Mouse (Mus musculus) thymus, postnatal 36 days (tissue): Measurements from ENCODE around the gene Sfxn2.
A peak's percentile ranks its signal among the peaks of the same experiment; 100 is the strongest.
"Not testable (repeated sequence)": the region's sequence is repeated elsewhere in the genome, so short reads cannot be mapped to it uniquely, and the experiment has no call there.

ENCODE experiments used
- DNase-seq, 2 experiments: peaks; one replicate each; pipeline ENCODE4 v3.0.0; 2022; ENCODE audit warnings: mixed read lengths in 2 of 2

The Sfxn2 gene

DNA sequence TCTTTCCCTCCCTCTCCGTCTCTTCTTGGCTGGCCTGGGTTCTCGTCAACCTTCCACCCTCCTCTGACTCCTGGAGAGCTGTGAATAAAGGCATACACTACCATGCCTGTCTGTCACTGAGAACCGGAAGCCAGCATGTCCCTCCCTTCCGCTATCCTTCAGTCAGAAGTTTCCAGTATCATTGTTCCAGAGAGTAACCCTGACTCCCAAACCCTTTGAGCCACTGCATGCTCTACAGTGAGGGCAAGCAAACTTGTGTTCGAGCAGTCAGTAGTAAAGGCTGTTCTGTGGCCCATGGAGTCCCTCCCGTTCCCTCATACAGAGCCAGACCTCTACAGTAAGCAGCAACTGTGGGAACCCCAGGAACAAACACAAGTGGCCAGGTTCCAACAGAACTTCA, 25.6 kb upstream of the Sfxn2 start:
- DNase-seq: no peak

DNA sequence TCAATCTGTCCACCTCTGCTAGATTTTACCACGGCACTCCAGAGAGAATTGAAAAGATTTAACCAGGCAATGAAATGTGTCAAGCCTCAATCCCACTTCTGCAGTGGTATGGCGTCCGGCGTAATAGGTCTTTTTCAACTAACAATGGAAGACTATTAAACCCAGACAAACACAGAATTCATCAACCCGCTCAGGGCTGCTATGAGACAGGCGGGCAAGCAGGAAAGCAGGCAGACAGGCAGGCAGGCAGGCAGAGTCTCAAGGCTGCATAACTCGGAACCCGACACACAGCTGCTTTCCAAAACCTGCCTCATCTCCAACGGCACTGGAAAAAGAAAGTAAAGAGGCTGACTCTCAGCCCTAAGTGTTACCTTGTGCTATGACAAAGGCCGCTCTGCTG, 25.1 kb upstream of the Sfxn2 start:
- no peak for DNase-seq

DNA sequence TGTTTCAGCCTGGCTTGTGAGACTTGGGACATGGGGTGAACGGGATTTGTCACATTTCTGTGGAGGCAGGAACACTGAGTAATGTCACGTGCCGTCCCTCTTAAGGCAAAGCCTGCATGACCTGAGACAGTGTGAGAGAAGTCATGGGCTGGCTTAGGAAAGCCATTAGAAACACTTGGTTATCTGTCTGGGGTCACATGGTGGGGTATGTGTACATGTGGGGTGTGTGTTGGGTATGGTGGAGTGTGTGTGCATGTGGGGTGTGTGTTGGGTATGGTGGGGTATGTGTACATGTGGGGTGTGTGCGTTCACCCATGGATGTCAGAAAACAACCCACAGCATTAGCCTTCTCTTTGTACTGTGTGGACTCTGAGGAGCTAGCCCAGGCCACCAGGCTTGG, 22.8 kb upstream of the Sfxn2 start:
- DNase-seq: no peak

DNA sequence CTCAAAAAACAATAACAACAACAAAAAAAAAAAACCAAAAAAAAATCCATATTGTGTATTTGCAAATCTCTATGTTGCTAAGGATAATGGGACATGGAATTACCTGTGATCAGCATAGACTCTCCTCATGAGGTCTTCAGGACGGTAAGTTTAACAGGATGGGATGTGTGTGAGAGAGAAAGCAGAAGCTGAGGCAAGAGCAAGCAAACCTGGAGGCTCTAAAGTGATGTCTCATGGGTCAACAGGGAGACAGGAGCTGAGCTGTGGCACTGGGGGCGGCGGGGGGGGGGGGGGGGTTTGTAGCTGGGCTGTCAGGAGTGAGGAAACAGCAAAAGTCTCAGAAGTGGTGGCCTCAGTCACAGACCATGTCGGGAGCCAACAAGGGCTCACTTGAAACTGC, 20.7 kb upstream of the Sfxn2 start:
- DNase-seq: no peak

DNA sequence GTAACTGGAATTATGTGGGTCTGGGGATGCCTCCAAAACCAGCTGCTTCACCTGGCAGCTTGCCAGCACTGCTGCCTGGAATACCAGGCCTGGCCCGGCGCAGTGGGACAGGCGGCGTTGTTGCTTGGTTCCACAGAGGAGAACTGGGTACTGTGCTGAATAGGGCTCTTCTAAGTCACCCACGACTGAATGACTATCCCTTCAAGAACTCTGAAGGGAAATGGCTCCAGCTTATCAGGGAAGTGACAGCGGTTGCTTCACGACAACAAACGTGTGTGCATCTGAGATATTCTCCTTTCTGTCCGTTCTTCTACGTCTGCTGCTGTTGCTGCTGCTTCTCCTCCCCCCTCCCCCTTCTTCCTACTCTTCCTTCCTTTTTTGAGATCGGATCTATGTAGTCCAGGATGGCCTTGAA, 19.6 kb upstream of the Sfxn2 start:
- DNase-seq: no peak

DNA sequence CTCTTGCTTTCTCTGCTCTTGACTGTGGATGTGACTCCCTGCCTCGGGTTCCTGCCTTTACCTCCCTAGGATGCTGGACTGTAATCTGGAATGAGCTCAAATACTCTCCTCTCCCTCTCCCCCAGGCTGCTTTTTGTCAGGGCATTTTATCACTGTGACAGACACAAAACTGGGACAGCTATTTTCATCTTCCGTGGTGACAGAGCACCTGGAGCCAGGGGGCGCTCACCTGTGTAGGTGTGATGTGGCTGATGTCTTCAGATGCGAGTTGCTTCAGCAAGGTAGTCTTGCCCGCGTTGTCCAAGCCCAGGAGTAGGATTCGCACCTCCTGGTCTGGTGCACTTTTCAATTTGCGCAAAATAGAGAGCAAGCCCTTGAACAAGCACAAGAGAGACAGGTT, 15.2 kb upstream of the Sfxn2 start:
- DNase-seq: no peak

DNA sequence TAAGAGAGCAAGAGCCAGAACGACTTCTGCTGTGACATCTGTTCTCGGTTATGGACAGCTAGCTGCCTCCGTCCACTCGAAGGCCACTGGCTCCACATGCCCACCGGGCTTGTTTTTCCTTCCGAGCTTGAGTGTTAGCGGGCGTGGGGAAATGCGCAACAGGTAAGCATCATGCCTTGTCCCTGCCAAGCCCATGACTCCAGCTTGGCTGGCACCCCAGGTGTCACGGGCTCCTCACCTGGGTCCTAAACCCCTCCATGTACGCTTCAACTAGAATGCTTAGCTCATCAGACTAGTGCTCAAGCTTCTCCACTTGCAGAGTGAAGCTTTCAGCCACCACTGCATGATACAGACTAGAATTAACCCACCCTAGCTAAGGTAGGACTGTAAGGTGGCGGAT, 14.5 kb upstream of the Sfxn2 start:
- no peak for DNase-seq

DNA sequence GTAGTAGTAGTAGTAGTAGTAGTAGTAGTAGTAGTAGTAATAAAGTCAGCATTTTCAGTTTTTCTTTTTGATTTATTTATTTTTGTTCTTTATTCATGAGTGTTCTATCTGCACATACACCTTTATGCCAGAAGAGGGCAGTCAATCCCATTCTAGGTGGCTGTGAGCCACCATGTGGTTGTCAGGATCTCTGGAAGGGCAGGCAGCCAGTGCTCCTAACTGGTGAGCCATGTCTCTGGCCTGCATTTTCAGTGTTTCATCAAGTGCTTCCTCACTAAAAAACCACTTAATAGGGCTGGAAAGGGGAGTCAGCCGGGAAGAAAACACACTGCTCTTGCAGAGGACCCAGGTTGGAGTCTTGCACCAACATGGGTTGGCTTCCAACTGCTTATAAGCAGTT, 11.0 kb upstream of the Sfxn2 start:
- DNase-seq: peak in 1 of 2 experiments; percentile 22

DNA sequence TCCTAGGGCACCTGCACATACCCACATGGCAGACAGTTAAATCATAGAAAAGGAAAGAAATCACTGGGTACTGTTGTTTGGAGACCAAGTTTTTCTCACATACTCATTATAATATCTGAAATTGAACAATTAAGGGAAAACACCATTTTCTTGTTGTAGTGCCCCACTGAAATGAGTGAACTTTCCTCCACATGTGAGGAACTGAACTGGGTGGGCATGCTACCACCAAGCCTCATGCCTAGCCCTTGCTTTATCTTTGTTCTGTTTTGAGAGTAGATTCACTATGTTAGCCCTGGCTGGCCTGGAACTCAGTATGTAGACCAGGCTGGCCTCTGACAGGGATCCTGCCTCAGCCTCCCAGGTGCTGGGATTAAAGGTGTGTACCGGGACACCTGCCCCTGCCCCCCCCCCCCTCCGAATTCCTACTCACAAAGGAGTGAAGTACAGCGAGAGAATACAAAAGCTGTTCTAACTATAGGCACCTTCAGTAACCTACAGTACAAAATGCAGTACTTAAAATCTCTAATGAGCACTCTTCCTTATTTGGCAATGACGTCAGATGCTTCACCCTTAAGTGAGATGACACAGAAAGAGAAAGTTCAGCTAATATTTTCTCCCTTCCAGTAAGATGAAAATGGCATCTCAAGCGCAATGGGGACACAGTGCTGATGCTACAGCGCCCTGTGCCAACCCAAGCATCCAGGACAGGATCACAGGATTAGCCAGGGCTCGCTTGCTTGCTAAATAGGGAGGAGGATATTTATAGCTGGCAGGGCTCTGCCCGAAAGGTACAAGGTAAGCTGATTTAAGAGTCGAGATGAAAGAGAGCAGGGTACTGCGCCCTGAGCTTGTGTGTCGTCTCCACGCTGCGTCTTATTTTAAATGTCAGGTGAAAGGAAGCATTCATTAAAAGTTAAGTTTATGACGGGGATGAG, 10.3 kb upstream of the Sfxn2 start:
- DNase-seq: no peak

DNA sequence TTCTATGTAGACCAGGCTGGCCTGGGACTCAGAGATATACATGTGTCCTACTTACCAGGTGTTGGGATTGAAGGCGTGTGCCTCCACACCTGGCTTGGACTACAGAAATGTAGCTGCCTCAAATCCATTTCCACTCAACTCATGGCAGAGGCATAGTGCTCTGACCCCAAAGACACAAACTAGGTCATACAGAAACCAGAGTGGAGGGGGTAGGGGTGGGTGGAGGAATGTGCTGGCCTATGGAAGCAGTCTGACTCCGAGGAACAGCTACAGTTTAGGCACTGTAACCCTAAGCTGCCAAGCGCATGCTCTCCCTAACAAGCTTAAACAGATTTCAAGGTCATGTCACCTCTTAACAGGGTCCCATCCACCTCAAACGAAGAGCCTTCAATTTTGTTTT, 9.6 kb upstream of the Sfxn2 start:
- DNase-seq: no peak

DNA sequence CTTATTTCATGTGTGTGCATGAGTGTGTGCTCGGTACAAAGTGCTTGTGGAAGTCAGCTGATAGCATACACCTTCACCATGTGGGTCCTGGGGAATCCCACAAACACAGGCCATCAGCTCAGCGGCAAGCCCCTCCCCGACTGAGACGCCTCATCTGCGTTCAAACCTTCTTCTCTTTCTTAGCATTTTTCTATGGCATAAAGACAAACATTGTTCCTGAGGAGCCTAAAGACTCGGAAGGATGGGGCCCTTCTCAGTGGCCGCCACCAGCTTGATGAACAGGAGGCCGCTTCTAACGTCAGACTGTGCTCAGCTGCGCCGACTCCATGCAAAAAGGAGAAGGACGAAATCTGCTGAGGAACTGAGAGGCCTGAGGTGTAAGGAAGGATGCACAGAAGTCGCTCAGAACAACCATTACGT, 9.1 kb upstream of the Sfxn2 start:
- DNase-seq: no peak

DNA sequence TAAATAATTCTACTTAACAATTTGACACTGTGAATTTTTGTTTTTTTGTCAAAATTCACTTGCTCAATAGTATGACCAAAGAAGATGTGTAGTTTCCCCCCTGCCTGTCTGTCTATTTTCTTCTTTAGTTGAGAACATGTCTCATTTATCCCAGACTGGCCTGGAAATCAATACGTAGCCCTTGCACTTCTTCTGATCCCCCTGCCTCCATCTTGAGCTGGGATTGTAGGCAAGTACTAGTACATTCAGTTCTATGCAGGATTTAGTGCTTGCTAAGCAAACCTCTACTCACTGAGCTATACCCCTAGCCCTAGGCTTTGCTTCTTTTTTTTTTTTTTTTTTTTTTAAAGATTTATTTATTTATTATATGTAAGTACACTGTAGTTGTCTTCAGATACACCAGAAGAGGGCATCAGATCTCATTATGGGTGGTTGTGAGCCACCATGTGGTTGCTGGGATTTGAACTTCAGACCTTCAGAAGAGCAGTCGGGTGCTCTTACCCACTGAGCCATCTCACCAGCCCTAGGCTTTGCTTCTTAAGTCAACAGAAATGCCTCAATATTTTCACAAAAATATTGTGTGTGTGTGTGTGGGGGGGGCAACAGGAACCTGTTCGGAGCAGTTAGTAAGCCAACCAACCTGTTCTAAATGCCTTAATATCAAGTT, 1.8 kb upstream of the Sfxn2 start:
- DNase-seq: not testable (repeated sequence)

DNA sequence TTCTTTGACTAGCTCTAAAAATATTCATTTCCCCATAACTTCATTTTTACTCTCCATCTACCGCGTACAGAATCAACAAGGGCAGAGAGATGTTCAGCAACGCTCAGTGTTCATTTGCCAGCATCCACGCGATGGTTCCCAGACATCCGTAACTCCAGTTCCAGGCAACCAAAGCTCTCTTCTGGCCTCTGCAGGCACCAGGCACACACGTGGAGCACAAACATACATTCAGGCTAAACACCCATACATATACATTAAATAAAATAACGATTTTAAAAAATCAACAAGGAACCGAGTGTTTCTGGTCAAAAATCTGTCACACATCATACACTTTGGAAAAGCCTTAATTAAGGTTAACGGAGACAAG, 1.3 kb upstream of the Sfxn2 start:
- DNase-seq: no peak

DNA sequence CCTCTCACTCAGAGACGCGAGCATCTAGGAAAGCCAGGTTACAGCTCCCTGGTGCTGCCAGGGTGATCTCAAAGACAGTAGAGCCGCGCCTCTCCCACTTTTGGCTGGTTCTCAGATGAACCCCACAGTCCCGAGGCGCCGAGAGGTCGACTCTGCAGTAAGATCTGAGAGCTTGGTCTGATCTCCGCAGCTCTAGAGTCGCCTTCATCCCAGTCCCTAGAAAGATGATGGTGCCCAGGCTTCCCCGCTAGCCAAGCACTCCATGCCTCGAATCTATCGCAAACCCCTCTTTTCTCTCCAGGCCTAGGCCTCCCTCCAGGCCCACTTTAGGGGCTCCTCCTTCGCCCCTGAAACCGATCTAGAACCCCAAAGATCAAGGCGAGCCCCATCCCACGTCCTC, 617 bp upstream of the Sfxn2 start:
- DNase-seq: no peak

DNA sequence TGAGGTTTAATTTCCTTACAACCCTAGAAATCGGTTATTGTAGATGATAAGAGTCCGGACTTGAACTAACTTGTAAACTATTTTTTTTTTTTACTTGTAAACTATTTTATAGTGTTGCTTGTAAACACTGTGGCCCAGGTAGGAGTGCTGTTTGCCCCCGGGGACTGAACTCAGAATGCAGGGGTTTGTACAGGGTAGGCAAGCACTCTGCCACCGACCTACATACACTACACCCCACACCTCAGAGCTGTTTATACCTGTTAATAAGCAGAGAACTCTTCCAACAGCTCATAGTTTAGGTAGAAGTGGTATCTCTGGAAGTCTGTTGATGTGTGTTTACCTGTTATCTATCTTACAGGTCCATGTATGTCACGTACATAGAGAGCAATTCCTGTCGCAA, 825 bp downstream of the Sfxn2 start:
- DNase-seq: no peak

DNA sequence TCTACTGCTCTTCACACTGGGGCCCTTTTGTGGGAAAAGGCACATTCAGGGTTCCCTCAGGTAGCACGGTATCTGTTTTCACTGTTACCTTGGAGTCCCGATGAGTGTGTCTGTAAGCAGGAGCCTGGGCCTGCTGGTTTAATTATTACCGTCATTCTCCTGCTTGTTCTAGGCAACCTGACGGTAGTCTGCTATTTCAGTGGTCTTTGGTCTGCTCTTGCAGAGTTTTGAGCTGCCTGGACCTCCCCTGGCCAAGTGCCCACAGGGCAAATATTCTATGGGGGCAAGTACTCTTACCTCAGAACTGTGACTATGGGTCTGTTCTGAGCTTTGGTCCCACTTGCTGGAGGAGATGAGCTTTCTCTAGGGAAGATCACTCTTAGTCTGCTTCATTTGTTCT, 2.0 kb downstream of the Sfxn2 start:
- no peak for DNase-seq

DNA sequence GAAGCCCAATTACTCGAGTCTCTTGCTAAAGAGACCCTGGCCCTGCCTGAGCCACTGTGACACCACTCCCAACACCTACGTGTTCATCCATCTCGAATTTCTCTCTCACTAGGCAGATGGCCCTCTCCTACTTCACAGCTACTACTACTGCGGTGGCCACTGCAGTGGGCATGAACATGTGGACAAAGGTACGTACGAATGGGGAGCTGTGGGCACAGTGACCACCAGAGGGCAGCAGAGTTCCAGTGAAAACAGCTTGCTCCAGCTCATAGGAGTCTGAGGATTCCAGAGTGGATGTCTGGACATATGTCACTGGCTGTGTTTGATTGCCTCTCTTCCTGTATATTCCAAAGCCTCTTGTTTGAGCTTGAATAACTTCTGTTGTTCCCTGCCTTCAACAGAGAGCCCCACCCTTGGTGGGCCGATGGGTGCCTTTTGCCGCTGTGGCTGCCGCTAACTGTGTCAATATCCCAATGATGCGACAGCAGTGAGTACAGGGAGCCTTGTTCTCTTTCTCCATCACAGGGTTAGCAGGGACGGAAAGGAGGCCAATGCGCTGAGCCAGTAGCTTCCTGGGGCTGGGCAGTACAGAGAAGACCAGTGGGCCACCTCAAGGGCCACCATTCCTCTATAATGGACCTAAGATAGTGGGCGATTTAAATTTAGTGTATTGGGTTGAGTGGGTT, 14.8 kb downstream of the Sfxn2 start:
- peak; percentile 59 to 71 for DNase-seq

DNA sequence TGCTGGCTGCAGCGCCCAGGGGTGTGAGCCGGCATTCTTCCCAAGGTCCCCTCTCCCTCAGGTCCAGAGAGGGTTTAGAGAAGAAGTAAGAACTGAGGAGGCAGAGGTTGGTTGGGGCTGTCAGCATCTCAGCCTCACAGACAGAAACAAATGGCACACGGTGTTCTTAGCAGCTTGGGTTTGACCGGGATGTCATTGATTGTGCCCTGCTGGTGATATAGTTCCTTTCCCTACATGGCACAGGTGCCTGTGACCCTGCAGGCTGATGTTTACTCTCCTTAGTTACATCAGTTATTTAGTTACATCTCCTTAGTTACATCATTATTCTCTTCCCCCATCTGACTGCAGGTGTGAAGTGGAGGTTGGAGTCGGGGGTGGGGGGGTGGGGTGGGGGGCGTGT, 18.4 kb downstream of the Sfxn2 start:
- no peak for DNase-seq

DNA sequence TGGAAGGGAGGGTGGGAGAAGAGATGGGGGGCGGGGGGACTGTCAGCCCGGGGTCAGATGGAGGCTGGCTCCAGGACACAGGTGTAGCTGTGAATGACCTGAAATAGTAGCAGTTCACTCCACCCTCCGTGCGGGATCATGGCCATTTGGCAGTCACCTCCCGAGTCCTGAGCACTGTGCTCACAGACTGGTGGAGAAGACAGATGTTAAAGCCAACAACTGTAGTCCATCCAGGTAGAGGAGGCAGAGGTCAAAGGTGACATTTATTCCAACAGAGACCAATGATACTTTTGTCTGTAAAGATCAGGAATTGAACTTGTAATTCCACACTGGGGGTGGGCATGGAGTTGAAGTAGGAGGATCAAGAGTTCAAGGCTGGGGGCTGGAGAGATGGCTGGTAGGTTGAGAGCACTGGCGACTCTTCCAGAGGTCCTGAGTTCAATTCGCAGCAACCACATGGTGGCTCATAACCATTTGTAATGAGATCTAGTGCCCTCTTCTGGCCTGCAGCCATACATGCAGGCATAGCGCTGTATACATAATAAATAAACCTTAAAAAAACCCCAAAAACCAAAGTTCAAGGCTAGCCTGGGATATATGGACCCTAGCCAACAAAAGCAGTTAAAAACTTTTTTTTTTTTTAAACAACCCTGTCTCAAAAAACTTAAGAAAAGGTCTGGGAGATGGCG, 19.7 kb downstream of the Sfxn2 start:
- no peak for DNase-seq

DNA sequence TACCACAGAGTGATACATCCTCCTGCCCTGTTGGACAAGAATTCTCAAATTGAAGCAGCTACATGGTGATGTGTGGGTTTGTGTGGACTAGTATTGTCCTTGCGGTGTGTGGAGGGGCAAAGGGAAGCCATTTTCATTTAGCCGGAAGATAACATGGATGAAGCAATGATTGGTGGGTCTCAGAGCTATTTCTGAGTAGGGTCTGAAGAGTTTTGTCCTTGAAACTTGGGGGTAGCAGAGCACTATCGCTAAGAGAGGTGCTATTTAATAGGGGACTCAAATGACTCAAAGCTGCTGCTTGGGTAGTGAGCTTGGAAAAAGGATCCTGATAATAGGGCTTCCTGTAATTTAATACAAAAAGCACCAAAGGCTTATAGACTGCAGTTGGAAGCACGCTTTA, 25.0 kb downstream of the Sfxn2 start:
- no peak for DNase-seq

DNA sequence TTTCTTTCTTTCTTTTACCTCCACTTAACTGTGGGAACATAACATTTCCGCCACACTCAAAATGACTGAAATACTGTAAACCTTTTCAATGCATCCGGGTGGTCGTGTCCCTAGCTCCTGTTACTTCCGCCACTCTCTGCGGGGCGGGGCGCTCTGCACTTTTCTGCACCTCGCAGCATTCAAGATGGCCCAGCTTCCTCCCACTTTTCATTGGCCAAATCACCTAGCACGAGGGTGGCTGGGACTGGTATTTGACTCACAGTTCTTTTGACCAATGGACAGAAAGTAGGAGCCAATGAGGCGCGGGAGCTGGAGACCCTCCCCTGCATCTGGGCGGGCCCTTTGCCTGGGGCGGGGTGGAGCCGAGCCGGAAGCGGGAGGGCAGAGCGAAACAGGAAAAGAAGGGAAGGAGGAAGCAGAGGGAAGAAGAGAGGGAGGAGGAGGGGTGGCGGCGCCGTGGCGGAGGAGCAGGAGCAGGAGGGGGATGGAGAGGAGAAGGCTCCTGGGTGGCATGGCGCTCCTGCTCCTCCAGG, 25.6 kb downstream of the Sfxn2 start, which contains the start of gene Wbp1l:
TSS of gene Wbp1l (plus strand) at position 365 of the 533 bp plus-strand sequence.
- DNase-seq: peak; percentile 96 to 98

DNA sequence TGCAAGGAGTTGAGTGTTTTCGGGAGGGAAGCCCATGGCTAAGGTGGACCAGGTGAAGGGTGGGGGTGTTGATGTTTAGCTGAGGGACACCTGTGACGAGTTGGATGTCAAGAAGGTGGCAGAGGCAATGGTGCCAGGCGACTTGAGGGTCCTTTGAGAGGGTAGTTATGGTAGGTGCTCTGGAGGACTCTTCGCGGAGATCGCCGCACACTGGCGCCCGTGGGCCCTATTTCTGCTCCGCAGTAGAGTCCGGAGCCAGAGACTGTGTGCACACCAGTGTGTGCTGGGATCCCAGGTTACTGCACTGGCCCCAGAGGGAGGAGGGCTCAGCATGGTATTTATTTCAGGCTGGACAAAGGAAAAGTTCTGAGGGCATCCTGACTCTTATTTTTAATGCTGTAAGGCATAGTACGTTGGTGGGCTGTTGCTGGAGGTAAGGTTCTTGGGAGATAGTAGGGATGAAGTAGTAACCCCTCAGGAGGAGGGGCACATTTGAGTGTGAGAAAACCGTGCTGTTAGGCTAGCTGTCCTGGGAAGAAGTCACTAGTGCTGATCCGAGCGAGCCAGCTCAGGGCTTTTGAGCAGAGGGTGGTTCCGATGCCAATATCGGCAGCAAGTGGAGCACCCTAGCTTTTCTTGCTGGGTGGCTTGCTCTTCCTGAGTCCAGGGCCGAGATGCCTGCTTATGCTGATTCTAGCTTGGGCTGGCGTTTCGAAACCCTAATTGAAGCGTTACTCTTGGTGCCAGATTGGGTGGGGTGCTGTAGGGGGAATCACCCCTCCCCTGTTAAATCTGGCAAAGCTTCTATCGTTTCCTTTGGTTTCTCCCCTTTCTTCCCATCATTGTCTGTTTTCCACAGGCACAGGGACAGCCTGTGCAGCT, 26.5 kb downstream of the Sfxn2 start:
- DNase-seq: no peak
